Mouse (Mus musculus) stomach, postnatal 0 days (tissue): ENCODE results near the gene Bex1.
"Not testable (repeated sequence)": the region's sequence is repeated elsewhere in the genome, so short reads cannot be mapped to it uniquely, and the experiment has no call there.

Experiments
- CTCF ChIP-seq: IDR thresholded peaks from 2 replicates; pipeline ENCODE4 v1.5.1; 2016; ENCODE audit warnings: antibody characterized with exemption, low read depth, mild to moderate bottlenecking, moderate library complexity
- EP300 ChIP-seq: optimal IDR thresholded peaks from 2 replicates; pipeline ENCODE3; 2016; ENCODE audit warnings: antibody characterized with exemption

- not testable (repeated sequence) for TF ChIP-seq CTCF, EP300
Observed at GRCm38 (mm10) chrX:136214729-136215677, at the start of gene Bex1, which contains the start of gene Tceal7.
